Mouse (Mus musculus): ENCODE data around the gene Ocrl.

DNA sequence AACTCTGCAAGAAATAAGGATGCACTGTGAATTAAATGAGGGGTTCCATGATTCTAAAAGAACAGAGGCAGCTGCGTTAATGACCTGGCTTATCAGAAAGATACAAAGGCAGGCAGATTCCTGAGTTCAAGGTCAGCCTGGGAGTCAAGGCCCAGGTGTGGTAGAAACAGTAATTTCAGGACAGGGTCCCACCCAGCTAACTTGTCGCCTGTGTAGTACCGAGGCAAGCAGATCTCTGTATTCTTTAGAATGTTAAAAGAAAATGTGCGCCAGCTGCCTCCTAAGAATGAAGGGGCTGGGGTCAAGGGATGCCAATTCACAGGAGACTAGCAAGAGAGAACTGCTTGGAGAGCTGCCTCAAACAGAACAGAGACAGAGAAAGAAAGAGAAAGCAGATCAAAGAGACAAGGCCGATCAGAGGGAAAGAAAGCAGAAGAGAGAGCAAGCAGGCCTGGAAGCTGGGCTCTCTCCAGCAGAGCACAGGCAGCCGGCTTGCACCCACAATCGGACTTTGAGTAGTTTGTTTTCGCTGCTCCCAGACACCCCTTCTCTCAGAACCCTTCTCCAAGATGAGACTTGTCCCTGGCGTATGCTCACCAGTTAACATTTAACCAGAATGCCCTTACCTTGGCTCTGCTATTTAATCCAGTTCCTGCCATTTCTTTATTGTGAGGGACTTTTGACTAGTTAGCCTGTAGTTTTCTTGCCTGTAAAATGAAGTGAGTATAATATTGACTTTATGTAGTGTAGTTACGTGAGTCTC is 59.4 kb downstream of the Ocrl start:
- TF ChIP-seq POLR2A (IDR thresholded peaks at IDR 0.05; ENCODE audit: low read depth, low read length): no peak
- TF ChIP-seq CTCF (IDR thresholded peaks at IDR 0.05; ENCODE audit: extremely low read depth, insufficient read depth, insufficient read length, insufficient replicate concordance): no peak
